Mouse (Mus musculus) G1E (cell line): ENCODE measurements around the gene Olfr794. TPM values are rescaled to one million over a fixed set of nuclear protein-coding genes. Genes with fewer than 3 reads are reported as not detected.

Source experiments
- ATAC-seq: 2 replicates; pipeline ENCODE4 v1.8.0; 2016; ENCODE audit warnings: mild to moderate bottlenecking; ENCODE audit not compliant: insufficient number of reproducible peaks, poor library complexity, low FRiP score, severe bottlenecking; ENCODE audit errors: extremely low read depth
- DNase-seq: peaks from one replicate; pipeline ENCODE4 v3.0.0; 2012; ENCODE audit warnings: low spot score
- H3K27me3 ChIP-seq: 2 replicates; pipeline ENCODE4 v1.6.1; 2012; ENCODE audit warnings: mild to moderate bottlenecking, low read length, inconsistent platforms; ENCODE audit not compliant: insufficient read depth
- H3K36me3 ChIP-seq: replicated peaks from 2 replicates; pipeline ENCODE3; 2012; ENCODE audit warnings: mild to moderate bottlenecking, inconsistent platforms
- H3K4me1 ChIP-seq: 2 replicates; pipeline ENCODE4 v1.6.1; 2012; ENCODE audit warnings: low read depth, low read length, inconsistent platforms, mixed read lengths; ENCODE audit not compliant: insufficient read depth
- H3K4me3 ChIP-seq: 2 replicates; pipeline ENCODE4 v1.5.1; 2012; ENCODE audit warnings: low read depth, mild to moderate bottlenecking, inconsistent platforms, low read length, moderate library complexity, mixed read lengths
- H3K9me3 ChIP-seq: replicated peaks from 2 replicates; pipeline ENCODE4 v1.6.1; 2012; ENCODE audit warnings: inconsistent platforms
- CTCF ChIP-seq: IDR thresholded peaks from 2 replicates; pipeline ENCODE4 v1.5.1; 2012; ENCODE audit warnings: low read depth, low read length, inconsistent platforms, mixed read lengths
- GATA1 ChIP-seq: IDR thresholded peaks from 2 replicates; pipeline ENCODE4 v1.6.1; 2012; ENCODE audit warnings: borderline replicate concordance, low read length, inconsistent platforms, mixed read lengths
- GATA2 ChIP-seq: IDR thresholded peaks from 2 replicates; pipeline ENCODE4 v1.6.1; 2012; ENCODE audit warnings: low read depth, low read length, inconsistent platforms, borderline replicate concordance
- POLR2AphosphoS5 ChIP-seq: IDR thresholded peaks from 2 replicates; pipeline ENCODE4 v1.6.1; 2012; ENCODE audit warnings: low read depth, low read length, inconsistent platforms; ENCODE audit not compliant: insufficient replicate concordance
- TAL1 ChIP-seq: conservative IDR thresholded peaks from 2 replicates; pipeline ENCODE4 v1.6.1; 2012; ENCODE audit warnings: low read depth, low read length, inconsistent platforms, mixed read lengths
- polyA plus RNA-seq: library from polyadenylated mRNA; stranded (reverse); fragments of >175 nt; gene quantifications from 2 replicates; pipeline ENCODE4 v1.2.3, GENCODE M21; 2012
- total RNA-seq, 2 experiments: library from RNA; stranded (forward) in 1 of 2; stranded (reverse) in 1 of 2; fragments of 200-1000 nt in 1 of 2; fragments of >200 nt in 1 of 2; fragmentation: Nextera tagmentation in 1 of 2; gene quantifications; 2 replicates each; pipeline ENCODE4 v1.2.3; 2014 to 2017

The Olfr794 gene
- total RNA-seq (2014; fragmentation: Nextera tagmentation): not detected in 2 replicates
- 0.27 TPM in 1 of 2 replicates, not detected in the other for total RNA-seq (2017)
- polyA plus RNA-seq: not detected in 2 replicates

DNA sequence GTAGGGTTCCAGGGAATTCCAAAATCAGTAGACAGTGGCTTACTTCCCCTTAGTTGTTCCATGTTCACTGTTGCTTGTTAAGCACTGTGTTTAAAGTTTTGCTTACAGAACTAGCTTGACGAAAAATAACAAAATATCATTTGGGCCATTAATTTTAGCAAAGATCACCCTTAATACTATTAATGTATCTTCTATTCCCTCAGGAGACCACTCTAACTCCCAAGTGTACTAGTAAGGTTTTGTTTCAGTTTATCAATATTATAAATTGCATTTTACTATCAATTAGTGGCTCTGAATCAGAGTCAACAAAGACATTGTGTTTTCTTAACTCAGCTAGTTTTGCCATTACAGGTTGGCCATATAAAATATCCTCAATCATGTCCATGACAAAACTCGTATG lies at the start of gene Olfr794:
TSS of gene Olfr794 (plus strand) at position 301 of the 400 bp plus-strand sequence.
- no peaks in the 10 kb centered on the region for H3K27me3 ChIP-seq
- H3K4me3 ChIP-seq: no peak within 1 kb of the TSS
- DNase-seq: no peak
- H3K4me1 ChIP-seq: no peaks in the 10 kb centered on the region
- ATAC-seq: no peak
- no peaks in the 10 kb centered on the region for H3K9me3 ChIP-seq
- no peaks in the 10 kb centered on the region for H3K36me3 ChIP-seq
- TF ChIP-seq GATA1: no peak
- no peak for TF ChIP-seq CTCF
- no peak for TF ChIP-seq GATA2
- TF ChIP-seq TAL1: no peak
- no peak for TF ChIP-seq POLR2AphosphoS5

DNA sequence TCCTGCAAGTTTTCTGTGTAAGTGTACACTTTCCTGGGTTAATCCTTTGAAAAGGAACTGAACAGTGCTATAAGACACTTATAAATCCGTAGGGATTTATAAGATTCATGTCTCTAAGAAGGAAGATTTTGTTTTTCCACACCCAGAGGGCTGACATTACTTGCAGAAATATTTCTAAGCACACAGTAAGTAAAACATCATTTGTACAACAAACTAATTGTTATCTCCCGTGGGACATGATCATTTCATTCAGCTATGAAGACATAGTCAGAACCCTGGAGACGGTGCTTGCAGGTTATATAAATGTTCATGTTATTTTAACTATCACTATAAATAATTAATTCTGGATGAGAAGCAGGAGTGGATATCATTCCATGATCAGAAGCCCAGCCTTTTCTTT lies 46.0 kb upstream of the Olfr794 start, which contains the start of gene Olfr791:
TSS of gene Olfr791 (plus strand) at position 301 of the 400 bp plus-strand sequence.
- TF ChIP-seq TAL1: no peak
- TF ChIP-seq GATA1: no peak
- TF ChIP-seq CTCF: no peak
- no peak for TF ChIP-seq GATA2
- no peak for TF ChIP-seq POLR2AphosphoS5
- Histone ChIP-seq H3K9me3 (no peaks in the 10 kb centered on the region), H3K4me3 (no peak within 1 kb of the TSS), H3K36me3 (no peaks in the 10 kb centered on the region), H3K4me1 (no peaks in the 10 kb centered on the region), H3K27me3 (no peaks in the 10 kb centered on the region)
- DNase-seq: no peak
- ATAC-seq: no peak

DNA sequence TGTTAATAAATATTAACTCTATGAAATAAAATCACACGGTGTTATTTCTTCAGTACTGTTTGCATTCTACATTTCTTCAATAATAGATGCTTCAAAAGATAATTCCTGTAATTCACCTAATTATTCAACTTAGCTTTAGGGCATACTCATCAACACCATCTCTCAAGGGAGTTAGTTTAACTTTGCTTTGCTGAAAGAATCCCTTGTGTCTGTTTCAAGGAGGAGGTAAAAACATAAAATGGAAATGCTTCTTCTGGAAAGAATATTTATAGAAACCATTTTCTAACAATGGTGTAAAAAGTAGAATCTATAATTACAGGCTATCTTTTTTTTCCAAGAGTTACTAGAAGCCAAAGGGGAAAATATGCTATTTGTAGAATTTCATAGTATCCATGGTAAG lies 28.6 kb upstream of the Olfr794 start, which contains the start of gene Olfr792:
TSS of gene Olfr792 (plus strand) at position 301 of the 400 bp plus-strand sequence.
- ATAC-seq (no peak), DNase-seq (no peak)
- Histone ChIP-seq H3K4me3 (no peak within 1 kb of the TSS), H3K36me3 (no peaks in the 10 kb centered on the region), H3K27me3 (no peaks in the 10 kb centered on the region), H3K4me1 (no peaks in the 10 kb centered on the region), H3K9me3 (no peaks in the 10 kb centered on the region)
- no peak for TF ChIP-seq GATA1
- no peak for TF ChIP-seq TAL1
- no peak for TF ChIP-seq GATA2
- no peak for TF ChIP-seq CTCF
- no peak for TF ChIP-seq POLR2AphosphoS5

DNA sequence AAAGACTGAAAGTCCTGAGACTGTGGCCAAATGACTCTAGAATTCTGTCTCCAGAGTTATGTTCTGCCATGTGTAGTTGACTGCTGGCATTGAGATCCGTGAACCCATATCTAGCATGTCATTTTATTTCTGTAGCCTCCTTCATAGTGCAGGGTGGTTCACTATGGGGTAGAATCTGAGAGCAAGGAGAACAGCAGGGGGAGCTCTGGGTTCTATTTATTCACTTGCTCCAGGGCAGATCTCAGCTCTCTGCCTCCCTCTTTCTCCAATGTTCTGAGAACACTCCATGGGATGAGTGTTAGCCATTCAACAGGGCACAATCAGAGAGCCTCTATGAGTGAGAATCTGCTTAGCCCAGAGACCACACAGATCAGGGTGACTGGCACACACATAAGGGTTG lies 18.1 kb upstream of the Olfr794 start:
- Histone ChIP-seq H3K27me3 (no peaks in the 10 kb centered on the region), H3K36me3 (no peaks in the 10 kb centered on the region), H3K4me3 (no peak overlapping the region), H3K9me3 (peaks cover 2% of the 10 kb centered on the region), H3K4me1 (no peaks in the 10 kb centered on the region)
- no peak for ATAC-seq
- no peak for DNase-seq
- TF ChIP-seq CTCF: no peak
- no peak for TF ChIP-seq TAL1
- TF ChIP-seq POLR2AphosphoS5: no peak
- no peak for TF ChIP-seq GATA1
- TF ChIP-seq GATA2: no peak

DNA sequence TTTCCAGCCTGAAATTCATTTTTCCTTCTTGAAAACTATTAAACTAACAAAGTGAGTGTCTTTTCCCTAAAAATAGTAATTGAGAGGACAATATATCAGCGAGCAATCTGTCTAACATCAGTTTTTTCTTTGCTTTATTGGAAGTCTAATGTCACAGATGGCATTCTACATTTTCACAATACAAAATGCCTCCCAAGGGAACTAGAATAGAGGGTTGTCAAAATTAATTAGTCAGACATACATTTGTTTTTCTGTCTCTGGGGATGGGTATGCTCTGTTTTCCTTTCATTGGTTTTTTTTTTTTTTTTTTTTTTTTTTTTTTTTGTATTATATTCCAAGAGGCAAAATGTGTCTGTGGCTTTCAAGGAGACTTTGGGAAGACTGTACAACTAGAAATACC lies 9.6 kb downstream of the Olfr794 start:
- Histone ChIP-seq H3K27me3 (no peaks in the 10 kb centered on the region), H3K4me3 (no peak overlapping the region), H3K9me3 (no peaks in the 10 kb centered on the region), H3K4me1 (no peaks in the 10 kb centered on the region), H3K36me3 (no peaks in the 10 kb centered on the region)
- TF ChIP-seq POLR2AphosphoS5: no peak
- no peak for TF ChIP-seq TAL1
- TF ChIP-seq CTCF: no peak
- no peak for TF ChIP-seq GATA2
- TF ChIP-seq GATA1: no peak
- DNase-seq (no peak), ATAC-seq (no peak)

DNA sequence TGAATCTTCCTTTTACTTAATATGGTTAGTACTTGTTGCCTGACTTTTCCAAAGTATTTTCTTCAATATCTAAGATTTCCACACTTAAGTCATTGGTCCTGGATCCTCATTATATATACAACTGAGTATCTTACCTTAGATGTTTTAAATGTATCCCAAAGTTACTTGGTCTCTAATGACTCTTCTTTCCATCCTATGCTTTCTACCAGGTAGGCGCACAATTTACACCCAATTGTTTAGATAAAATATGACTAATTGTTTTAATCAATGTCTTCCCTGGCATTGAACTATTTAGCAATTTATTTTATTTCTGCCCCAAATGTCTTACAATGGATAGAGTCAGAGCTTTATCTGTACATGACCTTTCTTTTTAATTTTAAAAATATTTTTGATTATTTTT lies 45.0 kb downstream of the Olfr794 start, which contains the start of gene Olfr796:
TSS of gene Olfr796 (minus strand) at position 101 of the 400 bp plus-strand sequence.
- Histone ChIP-seq H3K4me3 (no peak within 1 kb of the TSS), H3K36me3 (no peaks in the 10 kb centered on the region), H3K4me1 (no peaks in the 10 kb centered on the region), H3K27me3 (no peaks in the 10 kb centered on the region), H3K9me3 (no peaks in the 10 kb centered on the region)
- DNase-seq: no peak
- no peak for TF ChIP-seq POLR2AphosphoS5
- no peak for TF ChIP-seq GATA2
- TF ChIP-seq CTCF: no peak
- TF ChIP-seq GATA1: no peak
- no peak for TF ChIP-seq TAL1
- no peak for ATAC-seq

DNA sequence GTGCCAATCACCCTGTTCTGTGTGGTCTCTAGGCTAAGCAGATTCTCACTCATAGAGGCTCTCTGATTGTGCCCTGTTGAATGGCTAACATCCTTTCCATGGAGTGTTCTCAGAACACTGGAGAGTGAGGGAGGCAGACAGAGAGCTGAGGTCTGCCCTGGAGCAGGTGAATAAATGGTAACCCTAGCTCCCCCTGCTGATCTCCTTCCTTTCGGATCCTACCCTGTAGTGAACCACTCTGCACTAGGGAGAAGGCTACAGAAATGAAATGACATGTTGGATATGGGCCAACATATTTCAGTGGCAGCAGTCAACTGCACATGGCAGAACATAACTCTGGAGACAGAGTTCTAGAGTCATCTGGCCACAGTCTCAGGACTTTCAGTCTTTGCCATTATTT lies 54.3 kb downstream of the Olfr794 start:
- Histone ChIP-seq H3K27me3 (no peaks in the 10 kb centered on the region), H3K36me3 (no peaks in the 10 kb centered on the region), H3K4me1 (no peaks in the 10 kb centered on the region), H3K4me3 (no peak overlapping the region), H3K9me3 (no peaks in the 10 kb centered on the region)
- TF ChIP-seq GATA1 (no peak), CTCF (no peak), GATA2 (no peak), POLR2AphosphoS5 (no peak), TAL1 (no peak)
- DNase-seq (no peak), ATAC-seq (no peak; the same call in 1 of the 2 replicates)

Other genes starting within 250 kb of the Olfr794 start
Only the 20 nearest of the 27 such genes appear.
- not detected in 2 replicates for gene Olfr784, start 183.6 kb upstream of the Olfr794 start, total RNA-seq (2014; fragmentation: Nextera tagmentation)
- gene Olfr784, start 183.6 kb upstream of the Olfr794 start, total RNA-seq (2017): 0.12 and 0.16 TPM in 2 replicates
- gene Olfr784, start 183.6 kb upstream of the Olfr794 start, polyA plus RNA-seq: not detected in 2 replicates
- gene Olfr785, start 162.2 kb upstream of the Olfr794 start, total RNA-seq (2014; fragmentation: Nextera tagmentation): not detected in 2 replicates
- 0.06 TPM in 1 of 2 replicates, not detected in the other for gene Olfr785, start 162.2 kb upstream of the Olfr794 start, total RNA-seq (2017)
- gene Olfr785, start 162.2 kb upstream of the Olfr794 start, polyA plus RNA-seq: not detected in 2 replicates
- gene Olfr786, start 140.3 kb upstream of the Olfr794 start, total RNA-seq (2014; fragmentation: Nextera tagmentation): not detected in 2 replicates
- not detected in 2 replicates for gene Olfr786, start 140.3 kb upstream of the Olfr794 start, total RNA-seq (2017)
- not detected in 2 replicates for gene Olfr786, start 140.3 kb upstream of the Olfr794 start, polyA plus RNA-seq
- not detected in 2 replicates for gene Olfr787, start 105.8 kb upstream of the Olfr794 start, total RNA-seq (2014; fragmentation: Nextera tagmentation)
- gene Olfr787, start 105.8 kb upstream of the Olfr794 start, total RNA-seq (2017): 0.16 TPM in 1 of 2 replicates, not detected in the other
- gene Olfr787, start 105.8 kb upstream of the Olfr794 start, polyA plus RNA-seq: not detected in 2 replicates
- gene Olfr788, start 96.7 kb upstream of the Olfr794 start, total RNA-seq (2014; fragmentation: Nextera tagmentation): not detected in 2 replicates
- gene Olfr788, start 96.7 kb upstream of the Olfr794 start, total RNA-seq (2017): 0.17 and 0.76 TPM in 2 replicates
- gene Olfr788, start 96.7 kb upstream of the Olfr794 start, polyA plus RNA-seq: 0.02 TPM in 1 of 2 replicates, not detected in the other
- gene Olfr789, start 82.9 kb upstream of the Olfr794 start, total RNA-seq (2014; fragmentation: Nextera tagmentation): not detected in 2 replicates
- 0.05 and 0.06 TPM in 2 replicates for gene Olfr789, start 82.9 kb upstream of the Olfr794 start, total RNA-seq (2017)
- gene Olfr789, start 82.9 kb upstream of the Olfr794 start, polyA plus RNA-seq: not detected in 2 replicates
- not detected in 2 replicates for gene Olfr790, start 69.2 kb upstream of the Olfr794 start, total RNA-seq (2014; fragmentation: Nextera tagmentation)
- 0.11 TPM in 1 of 2 replicates, not detected in the other for gene Olfr790, start 69.2 kb upstream of the Olfr794 start, total RNA-seq (2017)
- not detected in 2 replicates for gene Olfr790, start 69.2 kb upstream of the Olfr794 start, polyA plus RNA-seq
- not detected in 2 replicates for gene Olfr791, start 45.9 kb upstream of the Olfr794 start, total RNA-seq (2014; fragmentation: Nextera tagmentation)
- gene Olfr791, start 45.9 kb upstream of the Olfr794 start, total RNA-seq (2017): 0.05 and 0.29 TPM in 2 replicates
- not detected in 2 replicates for gene Olfr791, start 45.9 kb upstream of the Olfr794 start, polyA plus RNA-seq
- not detected in 2 replicates for gene Olfr792, start 28.5 kb upstream of the Olfr794 start, total RNA-seq (2014; fragmentation: Nextera tagmentation)
- not detected in 2 replicates for gene Olfr792, start 28.5 kb upstream of the Olfr794 start, total RNA-seq (2017)
- gene Olfr792, start 28.5 kb upstream of the Olfr794 start, polyA plus RNA-seq: not detected in 2 replicates
- not detected in 2 replicates for gene Olfr796, start 44.9 kb downstream of the Olfr794 start, total RNA-seq (2014; fragmentation: Nextera tagmentation)
- 0.22 and 0.23 TPM in 2 replicates for gene Olfr796, start 44.9 kb downstream of the Olfr794 start, total RNA-seq (2017)
- gene Olfr796, start 44.9 kb downstream of the Olfr794 start, polyA plus RNA-seq: not detected in 2 replicates
- gene Olfr798, start 60.3 kb downstream of the Olfr794 start, total RNA-seq (2014; fragmentation: Nextera tagmentation): not detected in 2 replicates
- 0.06 TPM in 1 of 2 replicates, not detected in the other for gene Olfr798, start 60.3 kb downstream of the Olfr794 start, total RNA-seq (2017)
- not detected in 2 replicates for gene Olfr798, start 60.3 kb downstream of the Olfr794 start, polyA plus RNA-seq
- not detected in 2 replicates for gene Olfr799, start 69.8 kb downstream of the Olfr794 start, total RNA-seq (2014; fragmentation: Nextera tagmentation)
- 0.05 TPM in 1 of 2 replicates, not detected in the other for gene Olfr799, start 69.8 kb downstream of the Olfr794 start, total RNA-seq (2017)
- not detected in 2 replicates for gene Olfr799, start 69.8 kb downstream of the Olfr794 start, polyA plus RNA-seq
- gene Olfr800, start 90.0 kb downstream of the Olfr794 start, total RNA-seq (2014; fragmentation: Nextera tagmentation): not detected in 2 replicates
- 0.12 and 0.27 TPM in 2 replicates for gene Olfr800, start 90.0 kb downstream of the Olfr794 start, total RNA-seq (2017)
- gene Olfr800, start 90.0 kb downstream of the Olfr794 start, polyA plus RNA-seq: not detected in 2 replicates
- gene Olfr801, start 106.2 kb downstream of the Olfr794 start, total RNA-seq (2014; fragmentation: Nextera tagmentation): not detected in 2 replicates
- gene Olfr801, start 106.2 kb downstream of the Olfr794 start, total RNA-seq (2017): 0.06 and 0.16 TPM in 2 replicates
- not detected in 2 replicates for gene Olfr801, start 106.2 kb downstream of the Olfr794 start, polyA plus RNA-seq
- not detected in 2 replicates for gene Olfr802, start 120.5 kb downstream of the Olfr794 start, total RNA-seq (2014; fragmentation: Nextera tagmentation)
- gene Olfr802, start 120.5 kb downstream of the Olfr794 start, total RNA-seq (2017): 0.05 and 0.17 TPM in 2 replicates
- not detected in 2 replicates for gene Olfr802, start 120.5 kb downstream of the Olfr794 start, polyA plus RNA-seq
- not detected in 2 replicates for gene Olfr803, start 126.6 kb downstream of the Olfr794 start, total RNA-seq (2014; fragmentation: Nextera tagmentation)
- gene Olfr803, start 126.6 kb downstream of the Olfr794 start, total RNA-seq (2017): 0.05 TPM in 1 of 2 replicates, not detected in the other
- gene Olfr803, start 126.6 kb downstream of the Olfr794 start, polyA plus RNA-seq: not detected in 2 replicates
- gene Olfr804, start 135.6 kb downstream of the Olfr794 start, total RNA-seq (2014; fragmentation: Nextera tagmentation): not detected in 2 replicates
- gene Olfr804, start 135.6 kb downstream of the Olfr794 start, total RNA-seq (2017): under 0.01 and 0.22 TPM in 2 replicates
- gene Olfr804, start 135.6 kb downstream of the Olfr794 start, polyA plus RNA-seq: not detected in 2 replicates
- not detected in 2 replicates for gene Olfr805, start 161.7 kb downstream of the Olfr794 start, total RNA-seq (2014; fragmentation: Nextera tagmentation)
- gene Olfr805, start 161.7 kb downstream of the Olfr794 start, total RNA-seq (2017): 0.06 and 0.16 TPM in 2 replicates
- gene Olfr805, start 161.7 kb downstream of the Olfr794 start, polyA plus RNA-seq: not detected in 2 replicates
- gene Olfr806, start 174.3 kb downstream of the Olfr794 start, total RNA-seq (2014; fragmentation: Nextera tagmentation): not detected in 2 replicates
- 0.05 and 0.06 TPM in 2 replicates for gene Olfr806, start 174.3 kb downstream of the Olfr794 start, total RNA-seq (2017)
- gene Olfr806, start 174.3 kb downstream of the Olfr794 start, polyA plus RNA-seq: not detected in 2 replicates
- not detected in 2 replicates for gene Olfr807, start 190.1 kb downstream of the Olfr794 start, total RNA-seq (2014; fragmentation: Nextera tagmentation)
- gene Olfr807, start 190.1 kb downstream of the Olfr794 start, total RNA-seq (2017): 0.23 TPM in 1 of 2 replicates, not detected in the other
- not detected in 2 replicates for gene Olfr807, start 190.1 kb downstream of the Olfr794 start, polyA plus RNA-seq